Mouse (Mus musculus) gastrocnemius, postnatal 25 days (tissue): ENCODE measurements around the gene Fam163a. TPM values are rescaled to one million over a fixed set of nuclear protein-coding genes. Genes with fewer than 3 reads are reported as not detected.

Experiments used
- DNase-seq: peaks from one replicate; pipeline ENCODE4 v3.0.0; 2022
- total RNA-seq, 2 experiments: library from RNA; stranded (reverse); gene quantifications; 1 replicate in 1 of 2; 2 replicates in 1 of 2; pipeline ENCODE4 v1.2.3; 2021

The Fam163a gene
- total RNA-seq, 2 experiments from 2014 or later: not detected

GRCm38 (mm10) chr1:156027849-156028248 is 177.0 kb downstream of the Fam163a start:
- DNase-seq: no peak

Other genes with a start within 250 kb of the Fam163a start
- 10 to 100 TPM; 30.7 to 32.1 TPM for gene Cep350, start 231.8 kb downstream of the Fam163a start, total RNA-seq
- gene Tor1aip2, start 169.6 kb downstream of the Fam163a start, total RNA-seq: 10 to 100 TPM; 46.5 to 48.6 TPM
- 10 to 100 TPM; 79.8 to 91.5 TPM for gene Tor1aip1, start 168.5 kb downstream of the Fam163a start, total RNA-seq
- gene Tdrd5, start 98.6 kb upstream of the Fam163a start, total RNA-seq: not detected
- not detected for gene Nphs2, start 105.7 kb upstream of the Fam163a start, total RNA-seq
- gene Gm2000, start 161.0 kb upstream of the Fam163a start, total RNA-seq: 100 to 1,000 TPM; 338 to 346 TPM
- gene Axdnd1, start 216.1 kb upstream of the Fam163a start, total RNA-seq: not detected